Mouse (Mus musculus): ENCODE data around the gene Baiap2l1. TPM values are rescaled to one million over a fixed set of nuclear protein-coding genes. Genes with fewer than 3 reads are reported as not detected.

The Baiap2l1 gene
- total and polyA plus RNA-seq, 3 experiments: 0.11 TPM; not detected in 2

- DNase-seq (ENCODE audit: low spot score) (no peak), ATAC-seq (ENCODE audit: extremely low read depth, insufficient number of reproducible peaks, low FRiP score, poor library complexity, severe bottlenecking) (no peak)
- H3K4me3 ChIP-seq (ENCODE audit: low read depth, low read length): peak overlapping the region; percentile 82; the same call in 1 of the 2 replicates
- TF ChIP-seq CTCF (IDR thresholded peaks at IDR 0.05; ENCODE audit: low read depth, low read length) (no peak), GATA2 (IDR thresholded peaks at IDR 0.05; ENCODE audit: borderline replicate concordance, low read depth, low read length) (no peak), POLR2AphosphoS5 (IDR thresholded peaks at IDR 0.05; ENCODE audit: insufficient replicate concordance, low read depth, low read length) (no peak), TAL1 (conservative IDR thresholded peaks at IDR 0.05; ENCODE audit: low read depth, low read length) (no peak), GATA1 (IDR thresholded peaks at IDR 0.05; ENCODE audit: borderline replicate concordance, low read length) (no peak)
- no peaks in the 10 kb centered on the region for H3K27me3 ChIP-seq (ENCODE audit: insufficient read depth, low read length)
- H3K9me3 ChIP-seq (replicated peaks): no peaks in the 10 kb centered on the region
- peaks cover 61% of the 10 kb centered on the region for H3K4me1 ChIP-seq (ENCODE audit: insufficient read depth, low read depth, low read length)
- H3K36me3 ChIP-seq (replicated peaks): peaks cover 59% of the 10 kb centered on the region
Observed at GRCm38 (mm10) chr5:144256888-144257287, 101.0 kb downstream of the Baiap2l1 start.

- Histone ChIP-seq H3K27me3 (ENCODE audit: insufficient read depth, low read length) (no peaks in the 10 kb centered on the region), H3K4me1 (ENCODE audit: insufficient read depth, low read depth, low read length) (peaks cover 57% of the 10 kb centered on the region), H3K36me3 (replicated peaks) (peaks cover 55% of the 10 kb centered on the region), H3K4me3 (ENCODE audit: low read depth, low read length) (peak overlapping the region; percentile 82), H3K9me3 (replicated peaks) (no peaks in the 10 kb centered on the region)
- DNase-seq (ENCODE audit: low spot score) (no peak), ATAC-seq (ENCODE audit: extremely low read depth, insufficient number of reproducible peaks, low FRiP score, poor library complexity, severe bottlenecking) (no peak)
- TF ChIP-seq POLR2AphosphoS5 (IDR thresholded peaks at IDR 0.05; ENCODE audit: insufficient replicate concordance, low read depth, low read length) (no peak), GATA2 (IDR thresholded peaks at IDR 0.05; ENCODE audit: borderline replicate concordance, low read depth, low read length) (no peak)
Observed at GRCm38 (mm10) chr5:144256541-144256870, 101.4 kb downstream of the Baiap2l1 start.

- DNase-seq (ENCODE audit: low spot score): peak; percentile 81
- Histone ChIP-seq H3K36me3 (replicated peaks) (peaks cover 49% of the 10 kb centered on the region), H3K4me3 (ENCODE audit: low read depth, low read length) (peak overlapping the region; percentile 82), H3K27me3 (ENCODE audit: insufficient read depth, low read length) (no peaks in the 10 kb centered on the region), H3K9me3 (replicated peaks) (no peaks in the 10 kb centered on the region), H3K4me1 (ENCODE audit: insufficient read depth, low read depth, low read length) (peaks cover 52% of the 10 kb centered on the region)
- peak; percentile 43 for ATAC-seq (ENCODE audit: extremely low read depth, insufficient number of reproducible peaks, low FRiP score, poor library complexity, severe bottlenecking)
- TF ChIP-seq GATA2 (IDR thresholded peaks at IDR 0.05; ENCODE audit: borderline replicate concordance, low read depth, low read length) (no peak), POLR2AphosphoS5 (IDR thresholded peaks at IDR 0.05; ENCODE audit: insufficient replicate concordance, low read depth, low read length) (no peak), TAL1 (conservative IDR thresholded peaks at IDR 0.05; ENCODE audit: low read depth, low read length) (no peak), CTCF (IDR thresholded peaks at IDR 0.05; ENCODE audit: low read depth, low read length) (no peak), GATA1 (IDR thresholded peaks at IDR 0.05; ENCODE audit: borderline replicate concordance, low read length) (no peak)
Observed at GRCm38 (mm10) chr5:144255632-144256540, 102.0 kb downstream of the Baiap2l1 start.

- no peak for TF ChIP-seq GATA2 (IDR thresholded peaks at IDR 0.05; ENCODE audit: borderline replicate concordance, low read depth, low read length)
- no peak for TF ChIP-seq TAL1 (conservative IDR thresholded peaks at IDR 0.05; ENCODE audit: low read depth, low read length)
- no peak for TF ChIP-seq CTCF (IDR thresholded peaks at IDR 0.05; ENCODE audit: low read depth, low read length)
- no peak for TF ChIP-seq GATA1 (IDR thresholded peaks at IDR 0.05; ENCODE audit: borderline replicate concordance, low read length)
- TF ChIP-seq POLR2AphosphoS5 (IDR thresholded peaks at IDR 0.05; ENCODE audit: insufficient replicate concordance, low read depth, low read length): no peak
- H3K4me1 ChIP-seq (ENCODE audit: insufficient read depth, low read depth, low read length): peaks cover 46% of the 10 kb centered on the region
Observed at GRCm38 (mm10) chr5:144254811-144255631, 102.9 kb downstream of the Baiap2l1 start.

GRCm38 (mm10) chr5:144254122-144254810 is 103.6 kb downstream of the Baiap2l1 start:
- DNase-seq (ENCODE audit: low spot score) (peak; percentile 68), ATAC-seq (ENCODE audit: extremely low read depth, insufficient number of reproducible peaks, low FRiP score, poor library complexity, severe bottlenecking) (peak; percentile 73)
- H3K36me3 ChIP-seq (replicated peaks): peaks cover 33% of the 10 kb centered on the region
- H3K4me1 ChIP-seq (ENCODE audit: insufficient read depth, low read depth, low read length): peaks cover 42% of the 10 kb centered on the region
- H3K9me3 ChIP-seq (replicated peaks): peaks cover 6% of the 10 kb centered on the region
- no peaks in the 10 kb centered on the region for H3K27me3 ChIP-seq (ENCODE audit: insufficient read depth, low read length)
- H3K4me3 ChIP-seq (ENCODE audit: low read depth, low read length): peak overlapping the region; percentile 82; the same call in 1 of the 2 replicates
- TF ChIP-seq CTCF (IDR thresholded peaks at IDR 0.05; ENCODE audit: low read depth, low read length) (no peak), GATA2 (IDR thresholded peaks at IDR 0.05; ENCODE audit: borderline replicate concordance, low read depth, low read length) (no peak), POLR2AphosphoS5 (IDR thresholded peaks at IDR 0.05; ENCODE audit: insufficient replicate concordance, low read depth, low read length) (no peak), GATA1 (IDR thresholded peaks at IDR 0.05; ENCODE audit: borderline replicate concordance, low read length) (no peak), TAL1 (conservative IDR thresholded peaks at IDR 0.05; ENCODE audit: low read depth, low read length) (no peak)

More at GRCm38 (mm10) chr5:144254811-144255631, 102.9 kb downstream of the Baiap2l1 start:
- ATAC-seq (ENCODE audit: extremely low read depth, insufficient number of reproducible peaks, low FRiP score, poor library complexity, severe bottlenecking): peak; percentile 67
- Histone ChIP-seq H3K36me3 (replicated peaks) (peaks cover 40% of the 10 kb centered on the region), H3K27me3 (ENCODE audit: insufficient read depth, low read length) (no peaks in the 10 kb centered on the region), H3K9me3 (replicated peaks) (peaks cover 4% of the 10 kb centered on the region), H3K4me3 (ENCODE audit: low read depth, low read length) (peak overlapping the region; percentile 82)
- peak; percentile 96 for DNase-seq (ENCODE audit: low spot score)
